Mouse (Mus musculus) ovary, adult 18-20 months (tissue): Measurements from ENCODE around the gene Rgs16.
"Not testable (repeated sequence)": the region's sequence is repeated elsewhere in the genome, so short reads cannot be mapped to it uniquely, and the experiment has no call there.

ENCODE experiments used
- DNase-seq: peaks from one replicate; pipeline ENCODE4 v3.0.0; 2022; ENCODE audit warnings: low spot score, mixed read lengths

Gene Rgs16

DNA sequence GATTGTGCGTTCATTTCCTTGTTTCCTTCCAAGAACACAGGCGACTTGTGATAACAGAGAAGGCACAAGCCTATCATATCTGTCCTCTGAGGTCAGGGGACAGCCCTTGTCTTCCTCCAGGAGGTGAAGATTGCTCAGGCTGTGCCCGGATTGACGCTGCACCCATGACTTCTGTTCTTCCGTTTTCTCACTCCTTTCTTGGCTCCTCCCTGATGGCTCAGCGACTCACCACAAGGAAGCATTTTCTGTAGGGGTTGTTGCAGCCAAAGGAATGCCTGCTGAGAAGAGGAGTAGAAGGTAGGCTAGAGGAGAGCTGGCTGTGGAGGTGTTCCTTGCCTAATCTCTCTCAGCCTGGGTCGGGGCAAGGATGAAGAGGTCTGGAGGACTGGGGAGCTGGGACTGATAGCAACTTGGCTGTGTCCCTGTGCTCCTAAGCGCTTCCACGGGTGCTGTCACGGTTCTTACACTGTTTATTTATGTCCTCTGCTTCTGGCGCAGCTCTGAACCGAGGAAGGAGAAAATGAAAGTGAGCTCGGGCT is 11.7 kb downstream of the Rgs16 start:
- no peak for DNase-seq

DNA sequence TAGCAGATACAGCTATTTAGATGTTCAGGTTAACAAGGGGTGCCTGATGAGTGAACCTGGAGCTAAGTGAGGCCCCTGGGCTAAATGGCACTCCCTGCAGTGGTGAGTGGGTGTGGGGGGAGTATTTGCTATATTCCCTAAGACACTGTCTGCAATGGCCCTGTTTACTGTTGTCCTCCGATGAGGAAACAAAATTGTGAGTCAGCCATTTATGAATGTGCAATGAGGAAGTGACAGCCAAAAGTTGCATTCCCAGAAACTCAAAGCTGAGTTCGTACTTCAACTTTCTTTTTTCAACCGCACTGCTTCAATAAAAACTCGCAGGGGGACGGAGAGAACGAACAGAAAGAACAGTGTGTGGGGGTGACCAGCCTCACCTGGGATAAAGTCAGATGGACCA is 12.4 kb downstream of the Rgs16 start:
- no peak for DNase-seq

DNA sequence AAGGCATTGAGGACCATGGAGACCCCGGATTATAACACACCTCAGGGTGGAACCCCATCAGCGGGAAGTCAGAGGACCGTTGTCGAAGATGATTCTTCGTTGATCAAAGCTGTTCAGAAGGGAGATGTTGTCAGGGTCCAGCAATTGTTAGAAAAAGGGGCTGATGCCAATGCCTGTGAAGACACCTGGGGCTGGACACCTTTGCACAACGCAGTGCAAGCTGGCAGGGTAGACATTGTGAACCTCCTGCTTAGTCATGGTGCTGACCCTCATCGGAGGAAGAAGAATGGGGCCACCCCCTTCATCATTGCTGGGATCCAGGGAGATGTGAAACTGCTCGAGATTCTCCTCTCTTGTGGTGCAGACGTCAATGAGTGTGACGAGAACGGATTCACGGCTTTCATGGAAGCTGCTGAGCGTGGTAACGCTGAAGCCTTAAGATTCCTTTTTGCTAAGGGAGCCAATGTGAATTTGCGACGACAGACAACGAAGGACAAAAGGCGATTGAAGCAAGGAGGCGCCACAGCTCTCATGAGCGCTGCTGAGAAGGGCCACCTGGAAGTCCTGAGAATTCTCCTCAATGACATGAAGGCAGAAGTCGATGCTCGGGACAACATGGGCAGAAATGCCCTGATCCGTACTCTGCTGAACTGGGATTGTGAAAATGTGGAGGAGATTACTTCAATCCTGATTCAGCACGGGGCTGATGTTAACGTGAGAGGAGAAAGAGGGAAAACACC is 13.7 kb downstream of the Rgs16 start:
- DNase-seq, result no peak

DNA sequence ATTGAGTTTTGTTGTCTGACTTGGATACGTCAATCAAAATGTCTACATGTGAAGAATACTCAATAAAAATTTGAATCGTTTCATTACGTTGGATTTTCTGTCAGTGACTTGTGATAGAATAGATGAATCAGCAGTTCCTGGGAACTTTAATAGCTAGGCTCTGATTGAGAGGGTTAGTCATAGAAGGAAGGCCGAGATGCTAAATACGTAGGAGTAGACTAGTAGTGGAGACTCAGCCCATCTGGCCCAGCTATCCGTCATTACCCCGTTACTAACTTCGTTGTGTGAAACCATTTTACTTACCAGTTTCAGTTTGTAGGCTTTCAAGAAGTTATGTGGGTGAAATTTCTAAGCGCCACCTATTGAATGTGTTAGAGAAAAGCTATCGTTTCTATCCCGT is 24.0 kb downstream of the Rgs16 start:
- DNase-seq, result no peak

DNA sequence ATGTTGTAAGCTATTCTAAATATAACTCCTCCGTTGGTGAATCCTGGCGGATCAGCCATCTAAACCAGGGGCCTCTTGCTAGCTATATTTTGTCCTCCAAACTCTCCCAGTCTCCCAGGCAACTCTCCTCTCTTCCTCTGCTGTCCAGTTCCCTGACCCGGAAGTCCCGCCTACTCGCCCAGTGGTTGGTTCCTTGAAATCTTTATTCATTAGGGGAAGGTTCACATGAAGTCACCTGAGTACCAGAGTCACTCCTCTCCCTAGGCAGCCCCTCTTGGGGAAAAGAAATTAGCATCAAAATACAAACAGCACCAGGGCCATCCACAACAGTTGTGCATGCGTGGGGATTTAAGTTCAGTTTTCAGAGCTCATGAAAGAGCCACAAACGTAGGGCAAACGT is 26.1 kb downstream of the Rgs16 start:
- DNase-seq, result no peak

DNA sequence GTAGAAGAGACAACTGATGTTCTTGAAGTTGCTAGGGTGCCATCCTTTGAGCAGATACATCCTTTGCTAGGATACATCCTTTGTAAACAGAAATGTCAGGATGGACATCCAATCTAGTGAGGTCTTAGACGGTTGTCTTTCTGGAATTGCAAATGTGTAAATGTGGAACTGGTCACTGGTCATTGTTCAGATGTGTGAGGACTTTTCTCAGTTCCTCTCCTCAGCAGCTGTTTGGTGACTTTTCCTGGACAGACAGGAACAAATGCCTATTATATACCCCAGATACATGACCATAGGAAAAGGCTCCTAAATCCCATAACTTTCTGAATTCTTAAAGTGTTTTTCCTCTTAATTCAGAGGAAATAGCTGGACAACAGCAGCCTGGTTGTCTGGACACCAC is 27.1 kb downstream of the Rgs16 start:
- DNase-seq, result no peak

DNA sequence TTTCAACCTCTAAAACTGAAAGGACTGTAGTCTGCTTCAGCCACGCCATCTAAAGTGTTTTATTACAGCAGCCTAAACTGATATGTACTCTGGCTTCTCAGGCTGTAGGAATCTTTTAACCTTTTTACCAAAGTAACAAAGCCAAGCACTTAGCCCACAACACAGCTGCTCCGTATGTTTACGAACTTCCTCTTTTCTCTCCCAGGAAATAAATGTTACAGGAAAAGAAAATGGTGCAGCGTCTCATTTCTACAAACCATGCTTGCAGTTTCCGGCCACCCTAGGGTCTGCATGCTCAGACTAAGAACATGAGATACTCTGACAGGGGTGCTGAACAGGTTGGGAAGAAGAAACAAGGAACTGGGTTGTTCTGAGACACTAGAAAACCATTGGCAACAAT is 28.3 kb downstream of the Rgs16 start:
- DNase-seq, result no peak

DNA sequence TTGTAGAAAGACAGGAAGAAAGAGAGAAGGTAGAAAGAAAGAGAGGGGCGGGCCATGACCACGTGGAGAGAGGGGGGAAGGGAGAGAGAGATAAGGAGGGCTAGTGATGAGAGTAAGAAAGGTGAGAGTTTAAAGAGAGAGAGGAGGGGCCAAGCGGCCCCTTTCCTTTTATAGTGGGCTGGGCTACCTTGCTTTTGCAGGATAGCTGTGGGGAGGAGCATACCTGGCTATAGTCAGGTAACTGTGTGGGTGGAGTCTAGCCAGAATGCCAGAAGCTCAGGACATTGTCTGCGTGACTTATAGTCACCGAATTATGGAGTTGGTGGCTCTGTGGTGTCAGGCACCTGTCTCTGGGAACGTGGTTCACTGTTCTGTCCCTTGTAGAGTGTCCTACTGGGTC is 29.4 kb downstream of the Rgs16 start:
- DNase-seq, result not testable (repeated sequence)

DNA sequence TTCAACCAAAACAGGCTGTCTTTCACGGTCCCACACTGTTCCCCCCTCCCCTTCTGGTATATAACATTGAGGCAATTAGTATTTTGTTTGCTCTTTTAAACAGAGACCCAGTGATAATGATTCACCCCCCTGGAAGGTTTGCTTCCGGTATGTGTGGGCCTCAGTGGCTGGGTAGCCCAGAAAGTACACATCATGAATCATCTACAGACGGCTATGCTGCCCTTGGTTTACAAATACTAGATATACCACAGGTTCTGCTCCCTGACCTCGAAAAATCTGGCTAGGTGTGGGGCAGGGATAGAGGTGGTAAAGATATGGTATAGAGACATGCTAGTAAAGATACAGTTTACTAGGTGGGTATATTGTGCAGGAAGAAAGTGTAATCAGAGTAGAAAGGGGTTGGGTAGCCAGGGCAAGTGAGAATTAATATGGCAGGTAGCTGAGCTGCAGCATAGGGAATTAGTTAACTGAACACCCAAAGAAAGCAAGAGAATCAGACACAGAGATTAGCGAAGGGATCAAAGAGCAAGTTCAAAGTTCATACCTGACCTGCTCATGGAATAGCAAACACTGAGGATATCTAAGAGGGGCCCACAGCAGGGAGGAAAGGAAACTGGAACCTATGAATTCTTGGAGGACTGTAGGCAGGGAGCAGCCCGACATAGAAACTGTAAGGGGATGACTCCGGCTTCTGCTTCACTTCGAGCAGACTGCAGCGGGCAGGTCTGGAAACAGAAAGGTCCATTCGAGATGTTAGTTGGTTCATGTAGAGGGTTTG is 30.0 kb downstream of the Rgs16 start:
- no peak for DNase-seq

DNA sequence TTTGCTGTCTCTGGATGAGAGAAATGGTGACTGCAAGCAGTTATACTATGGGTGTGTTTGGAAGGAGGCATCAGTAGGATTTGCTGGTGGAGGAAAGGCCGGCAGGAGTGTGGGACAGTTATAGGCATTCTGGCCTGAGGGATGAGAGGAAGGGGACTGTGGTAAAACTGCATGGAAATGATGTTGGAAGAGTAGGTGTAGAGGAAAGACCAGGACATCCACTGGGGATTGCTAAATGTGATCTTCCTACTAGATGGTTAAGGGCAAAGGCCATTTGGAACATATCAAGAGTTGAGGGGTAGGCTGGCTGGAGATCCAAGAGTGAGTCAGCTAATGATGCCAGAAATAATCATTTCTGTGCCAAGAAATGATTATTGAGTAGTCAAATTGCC is 30.6 kb downstream of the Rgs16 start:
- DNase-seq, result no peak

DNA sequence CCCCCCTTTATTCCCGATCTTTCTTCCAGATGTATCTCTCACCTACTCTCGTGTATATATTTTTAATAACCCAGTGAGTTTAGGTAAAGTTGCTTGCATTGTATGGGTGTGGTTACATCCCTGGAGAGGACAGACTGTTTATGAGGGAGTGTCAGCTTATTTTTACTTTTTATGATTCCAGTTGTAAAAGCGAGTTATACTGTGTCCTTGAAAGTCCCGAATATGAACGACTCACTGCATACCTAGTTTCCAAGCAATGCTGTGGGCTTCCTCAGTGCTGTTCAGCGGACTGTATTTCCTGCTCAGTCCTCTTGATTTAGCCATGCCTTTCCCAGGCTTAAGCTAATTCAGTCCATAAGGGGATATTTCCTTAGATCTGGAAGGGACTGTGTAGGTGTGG is 35.0 kb downstream of the Rgs16 start:
- DNase-seq, result no peak

DNA sequence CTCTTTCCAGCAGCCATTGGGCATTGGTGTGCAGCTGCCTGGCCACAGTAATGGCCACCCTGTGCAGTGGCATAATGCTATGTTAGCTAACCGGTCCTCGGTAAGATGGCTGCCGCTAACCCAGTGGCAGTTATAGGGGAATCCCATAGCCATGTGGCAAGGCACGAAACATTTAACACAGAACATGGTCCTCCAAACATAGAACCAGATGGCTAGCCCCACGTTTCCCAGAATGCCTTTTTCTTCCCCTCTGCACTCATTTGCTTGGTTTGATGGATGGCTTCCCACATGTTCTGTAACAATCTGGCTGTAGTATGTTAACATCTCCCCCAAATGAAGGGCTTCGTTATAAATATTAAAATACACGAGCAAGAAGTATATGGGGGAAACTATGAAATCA is 36.1 kb downstream of the Rgs16 start:
- DNase-seq, result no peak

DNA sequence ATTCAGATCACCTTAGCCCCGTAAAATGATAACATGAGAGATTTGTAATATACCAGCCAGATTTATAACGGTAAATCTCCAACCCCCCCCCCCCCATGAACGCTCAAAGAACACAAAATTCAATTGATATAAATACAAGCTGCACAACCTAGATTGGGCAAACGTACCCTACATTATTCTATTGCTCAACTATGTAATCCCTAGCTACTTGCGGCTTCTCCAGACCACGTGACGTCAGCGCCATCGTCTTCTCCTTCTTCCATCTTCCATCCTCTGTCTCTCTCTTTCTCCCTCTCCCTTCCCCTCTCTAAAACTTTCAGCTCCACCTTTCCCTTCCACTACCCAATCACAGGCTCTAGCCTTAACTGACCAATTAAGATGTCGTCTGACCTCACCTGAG is 38.1 kb downstream of the Rgs16 start:
- no peak for DNase-seq

DNA sequence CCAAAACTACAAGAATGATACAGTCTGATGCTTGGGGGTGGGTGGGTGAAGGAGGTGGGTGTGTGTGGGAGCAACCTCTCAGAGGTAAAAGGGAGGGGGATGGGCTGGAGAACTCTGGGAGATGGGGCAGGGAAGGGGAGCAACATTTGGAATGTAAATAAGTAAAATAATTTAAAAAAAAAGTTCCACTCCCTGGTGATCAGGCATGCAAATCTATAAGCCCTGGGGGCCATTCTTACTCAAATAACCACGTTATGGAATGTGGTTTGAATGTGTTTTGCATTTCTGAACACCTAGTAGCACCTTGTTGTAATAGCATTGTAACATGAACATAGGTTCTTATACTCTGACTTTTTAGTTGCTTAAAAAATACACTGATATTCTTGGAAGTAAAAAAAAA is 43.2 kb downstream of the Rgs16 start:
- no peak for DNase-seq

DNA sequence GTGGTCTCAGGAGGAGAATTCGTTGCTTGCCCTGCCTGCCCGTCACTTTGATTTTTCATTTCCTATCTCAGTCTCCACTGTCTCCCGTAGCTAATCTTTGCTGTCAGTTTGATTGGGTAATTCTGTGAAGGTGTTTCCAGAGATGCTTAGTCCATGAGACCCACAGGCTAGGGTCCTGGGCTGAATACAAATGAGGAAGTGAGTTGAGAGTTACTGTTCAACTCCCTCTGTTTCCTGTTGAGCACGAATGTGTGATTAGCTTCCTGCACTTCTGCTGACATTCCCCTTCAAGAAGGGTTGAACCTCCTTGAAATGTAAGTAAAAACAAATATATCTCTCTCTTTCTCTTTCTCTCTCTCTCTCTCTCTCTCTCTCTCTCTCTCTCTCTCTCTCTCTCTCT is 45.5 kb downstream of the Rgs16 start:
- DNase-seq, result no peak

DNA sequence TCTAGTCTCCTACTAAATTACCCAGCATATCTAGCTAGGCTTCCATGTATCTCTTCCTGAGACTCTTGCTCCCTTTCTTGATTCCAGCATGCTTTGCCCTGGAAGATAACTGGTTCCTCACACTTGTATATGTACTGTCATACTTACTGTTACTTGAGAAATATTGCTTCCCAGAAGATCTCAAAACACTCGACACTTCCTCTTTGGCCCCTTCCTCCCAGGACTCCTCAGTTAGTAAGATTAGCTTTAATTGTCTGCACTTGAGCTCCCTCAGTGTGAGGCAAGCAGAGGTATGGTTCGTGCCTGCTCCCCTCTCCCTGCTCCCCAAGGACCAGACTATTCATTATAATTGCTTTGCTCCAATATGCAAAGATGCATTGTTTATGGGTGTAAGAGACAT is 50.6 kb downstream of the Rgs16 start:
- DNase-seq, result no peak

DNA sequence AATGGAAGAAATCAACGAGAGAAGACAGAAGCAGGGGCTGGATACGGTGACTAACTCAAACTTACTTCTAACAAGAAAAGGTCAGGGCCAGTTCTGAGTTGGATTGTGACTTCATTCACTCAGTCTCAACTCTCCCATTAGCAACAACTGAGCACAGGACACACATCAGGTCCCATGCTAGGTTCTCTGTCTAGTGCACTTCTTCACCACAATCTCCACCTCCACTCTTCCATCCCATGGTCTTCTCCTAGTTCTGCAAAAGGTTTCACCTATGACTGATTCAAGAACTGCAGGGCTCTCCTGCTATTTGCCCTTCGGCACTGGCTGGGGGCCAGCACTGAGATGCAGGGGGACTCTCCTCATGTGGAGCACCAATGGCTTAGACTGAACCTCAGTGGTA is 54.1 kb downstream of the Rgs16 start:
- no peak for DNase-seq
